Mouse (Mus musculus): Measurements from ENCODE around the gene Ralgps1.

Gene Ralgps1

GRCm38 (mm10) chr2:33130526-33131483, 240.5 kb downstream of the Ralgps1 start:
- DNase-seq = peak; percentile 100

GRCm38 (mm10) chr2:33130141-33130525, 241.2 kb downstream of the Ralgps1 start:
- no peak for DNase-seq

GRCm38 (mm10) chr2:33129696-33130095, 241.6 kb downstream of the Ralgps1 start:
- DNase-seq = peak; percentile 95

GRCm38 (mm10) chr2:33129005-33129404, 242.3 kb downstream of the Ralgps1 start:
- DNase-seq = peak; percentile 84

- peak; percentile 82 for DNase-seq
These were observed 244.0 kb downstream of the Ralgps1 start for GRCm38 (mm10) chr2:33127271-33127670.

- DNase-seq = peak; percentile 84
These were observed 248.4 kb downstream of the Ralgps1 start for GRCm38 (mm10) chr2:33122856-33123255.

- DNase-seq = peak; percentile 45
These were observed 270.8 kb downstream of the Ralgps1 start for GRCm38 (mm10) chr2:33100536-33100935.

GRCm38 (mm10) chr2:33097326-33097725, 274.0 kb downstream of the Ralgps1 start:
- DNase-seq = peak; percentile 87

GRCm38 (mm10) chr2:33095221-33095671, 276.0 kb downstream of the Ralgps1 start:
- peak; percentile 53 for DNase-seq

GRCm38 (mm10) chr2:33090620-33091520, 280.4 kb downstream of the Ralgps1 start:
- peak; percentile 71 for DNase-seq

GRCm38 (mm10) chr2:33090033-33090400, 281.3 kb downstream of the Ralgps1 start:
- peak; percentile 68 for DNase-seq

- peak; percentile 33 for DNase-seq
These were observed 281.8 kb downstream of the Ralgps1 start for GRCm38 (mm10) chr2:33089356-33090032.

- DNase-seq = no peak
These were observed 284.5 kb downstream of the Ralgps1 start for GRCm38 (mm10) chr2:33086671-33087363.

GRCm38 (mm10) chr2:33086016-33086596, 285.2 kb downstream of the Ralgps1 start:
- DNase-seq = peak; percentile 11

GRCm38 (mm10) chr2:33084221-33084620, 287.1 kb downstream of the Ralgps1 start:
- DNase-seq = peak; percentile 19

Data from heart, adult 11 months (tissue).